Mouse (Mus musculus) cerebellum, adult 2 months (tissue): Measurements from ENCODE around the gene Gm44502.

Experiments
- CTCF ChIP-seq: fragments of 200-500 bp; IDR thresholded peaks from 2 replicates; pipeline ENCODE4 v1.5.1; 2011; ENCODE audit warnings: low read depth, mild to moderate bottlenecking, control low read depth, low read length, moderate library complexity, borderline replicate concordance; ENCODE audit not compliant: insufficient read depth
- POLR2A ChIP-seq: fragments of 200-500 bp; IDR thresholded peaks from 2 replicates; pipeline ENCODE4 v1.6.1; 2011; ENCODE audit warnings: low read length, control low read depth, borderline replicate concordance; ENCODE audit not compliant: insufficient read depth

- TF ChIP-seq CTCF (no peak), POLR2A (no peak)
Observed at GRCm38 (mm10) chr15:89384617-89385016, 44.9 kb downstream of the Gm44502 start, which contains the start of gene Klhdc7b.
